Mouse (Mus musculus) c-Kit-positive CD71-negative TER-119-negative erythroid progenitor cells, embryonic 14.5 days (primary cell): ENCODE measurements around the gene Gm10645.

Experiments used
- DNase-seq: peaks from one replicate; pipeline ENCODE4 v3.0.0-alpha.2; 2013; ENCODE audit warnings: low read depth

The Gm10645 gene

GRCm38 (mm10) chr8:83169127-83169526 lies 3.2 kb upstream of the Gm10645 start:
- no peak for DNase-seq

DNA sequence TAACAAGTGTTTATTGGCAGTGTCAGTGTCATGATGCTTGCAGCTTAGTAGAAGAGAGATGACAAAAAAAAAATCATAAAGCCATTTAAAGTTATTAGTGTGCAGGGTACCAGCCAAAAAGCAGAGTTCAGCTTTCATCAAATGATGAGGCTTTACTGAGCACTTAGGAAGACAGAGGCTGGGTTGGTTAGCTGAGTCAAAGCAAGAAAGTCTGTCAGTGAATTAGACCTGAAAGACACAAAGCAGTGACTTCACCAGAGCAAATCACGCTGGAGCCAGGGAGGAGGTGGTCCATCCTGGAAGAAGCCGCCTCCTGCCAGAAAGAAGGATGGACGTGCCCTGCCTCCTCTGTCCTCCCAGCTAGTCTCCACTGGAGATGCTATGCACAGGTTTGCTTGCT lies 2.0 kb upstream of the Gm10645 start:
- no peak for DNase-seq

DNA sequence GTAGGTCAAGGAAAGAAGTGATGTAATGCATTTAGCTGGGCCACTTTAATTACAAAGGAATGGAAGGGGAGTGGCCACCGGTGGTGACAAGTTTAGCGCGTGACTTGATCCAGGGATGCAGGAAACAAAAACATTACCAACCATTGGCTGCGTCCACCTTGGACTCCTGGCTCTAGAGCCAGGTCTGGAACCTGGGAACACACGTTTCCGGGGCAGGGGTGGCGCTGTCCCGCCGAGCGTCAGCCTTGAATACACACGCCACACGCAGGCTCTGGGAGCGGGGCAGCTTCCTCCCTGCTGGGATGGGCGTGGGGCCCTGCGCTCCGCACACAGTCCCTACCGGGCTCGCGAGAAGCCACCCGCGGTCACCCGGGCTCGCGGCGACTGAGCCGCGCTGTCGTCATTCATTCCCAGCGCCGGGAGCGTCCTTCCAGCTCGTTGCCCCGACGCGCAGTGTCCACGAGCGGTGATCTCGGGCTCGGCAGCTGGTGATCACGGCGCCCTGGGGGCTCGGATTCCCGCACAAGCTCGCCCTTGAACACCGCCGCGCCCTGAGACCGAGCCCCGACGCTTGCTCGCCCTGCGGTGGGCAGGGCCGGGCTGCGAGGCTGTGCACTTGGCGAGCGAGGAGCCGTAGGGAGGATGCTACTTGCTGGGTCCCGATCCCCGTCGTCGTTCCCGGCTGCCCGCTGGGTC lies 587 bp downstream of the Gm10645 start, which contains the start of gene Tbc1d9:
Gene Tbc1d9, plus strand, starts transcription at position 118 of the 696 bp plus-strand sequence.
- DNase-seq: no peak

- no peak for DNase-seq
Observed at GRCm38 (mm10) chr8:83160613-83161012, 5.4 kb downstream of the Gm10645 start.

GRCm38 (mm10) chr8:83159615-83160014 lies 6.4 kb downstream of the Gm10645 start:
- DNase-seq: no peak

- no peak for DNase-seq
Observed at GRCm38 (mm10) chr8:83158971-83159370, 7.0 kb downstream of the Gm10645 start.

DNA sequence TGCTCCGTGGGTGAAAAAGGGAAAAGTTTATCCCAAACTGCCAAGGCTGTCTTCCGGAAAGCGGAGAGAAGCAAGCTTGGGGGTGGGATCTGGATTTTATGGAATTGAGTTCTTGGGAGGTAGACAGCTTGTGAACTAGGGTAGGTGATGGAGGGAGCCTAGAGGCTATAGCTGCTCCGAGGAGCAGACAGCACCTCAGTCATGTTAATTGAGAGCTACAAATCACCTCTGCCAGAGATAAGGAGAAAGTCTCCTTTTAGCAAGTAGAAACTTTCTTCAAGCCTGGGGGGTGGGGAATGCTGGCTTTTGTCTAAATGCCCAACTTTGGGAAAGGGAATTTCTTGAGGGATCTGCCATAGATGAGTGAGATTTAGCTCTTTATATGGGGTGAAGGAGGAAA lies 10.9 kb downstream of the Gm10645 start:
- DNase-seq: no peak

- DNase-seq: no peak
Observed at GRCm38 (mm10) chr8:83152470-83152869, 13.5 kb downstream of the Gm10645 start.

DNA sequence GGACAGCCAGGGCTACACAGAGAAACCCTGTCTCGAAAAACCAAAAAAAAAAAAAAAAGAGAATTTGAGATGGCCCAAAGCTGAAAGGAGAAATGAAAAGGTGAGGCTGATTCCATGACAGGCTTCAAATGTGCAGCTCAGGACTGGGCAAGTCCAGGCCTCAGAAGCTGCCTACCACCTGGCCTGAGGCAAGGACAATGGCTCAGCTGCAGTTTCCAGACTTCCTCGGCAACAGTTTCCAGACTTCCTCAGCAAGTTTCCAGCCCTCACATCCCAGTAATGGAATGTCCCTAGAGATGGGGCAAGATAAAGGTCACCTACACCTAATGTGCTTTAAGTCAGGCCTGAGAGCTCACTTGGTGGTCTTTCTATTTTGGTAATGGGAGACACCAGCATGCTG lies 13.9 kb downstream of the Gm10645 start:
- DNase-seq: no peak

GRCm38 (mm10) chr8:83149124-83149523 lies 16.8 kb downstream of the Gm10645 start:
- DNase-seq: no peak

- DNase-seq: no peak
Observed at GRCm38 (mm10) chr8:83145421-83145820, 20.5 kb downstream of the Gm10645 start.

DNA sequence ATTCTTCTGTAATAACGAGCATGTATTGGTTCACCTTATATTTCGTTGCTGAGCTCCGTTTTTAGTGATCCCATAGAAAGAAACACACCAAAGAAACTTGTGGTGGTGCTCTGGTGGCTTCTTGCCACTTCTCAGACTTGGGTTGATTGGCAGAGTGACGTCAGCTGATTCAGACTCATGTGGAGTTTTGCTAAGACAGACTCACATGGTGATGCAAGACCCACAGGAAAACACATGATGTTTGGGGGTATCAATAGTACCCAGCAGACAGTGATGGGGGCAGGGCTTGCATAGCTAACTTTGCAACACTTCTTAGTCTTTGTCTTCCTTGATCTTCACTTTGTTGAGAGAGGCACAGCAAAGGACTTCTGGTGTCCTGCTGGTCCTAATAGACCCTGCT lies 21.4 kb downstream of the Gm10645 start:
- no peak for DNase-seq

DNA sequence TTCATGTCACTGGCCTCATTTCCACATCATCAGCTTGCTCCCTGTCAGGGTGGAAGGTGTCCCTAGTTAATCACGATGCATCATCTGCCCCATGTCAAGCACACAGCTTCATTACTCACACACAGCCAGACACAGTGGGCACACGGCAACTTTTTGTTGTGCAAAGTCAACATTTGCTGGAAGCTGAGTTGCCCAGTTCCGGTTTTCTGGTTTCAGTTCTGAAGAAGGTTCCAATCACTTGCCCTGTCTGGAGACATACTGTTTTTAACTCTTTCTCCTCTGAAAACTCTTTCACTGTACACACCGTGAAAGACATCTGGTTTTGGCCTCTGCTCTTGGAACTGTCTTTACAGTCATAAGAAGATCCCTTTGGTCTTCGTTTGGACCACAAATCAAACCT lies 24.6 kb downstream of the Gm10645 start:
- no peak for DNase-seq

DNA sequence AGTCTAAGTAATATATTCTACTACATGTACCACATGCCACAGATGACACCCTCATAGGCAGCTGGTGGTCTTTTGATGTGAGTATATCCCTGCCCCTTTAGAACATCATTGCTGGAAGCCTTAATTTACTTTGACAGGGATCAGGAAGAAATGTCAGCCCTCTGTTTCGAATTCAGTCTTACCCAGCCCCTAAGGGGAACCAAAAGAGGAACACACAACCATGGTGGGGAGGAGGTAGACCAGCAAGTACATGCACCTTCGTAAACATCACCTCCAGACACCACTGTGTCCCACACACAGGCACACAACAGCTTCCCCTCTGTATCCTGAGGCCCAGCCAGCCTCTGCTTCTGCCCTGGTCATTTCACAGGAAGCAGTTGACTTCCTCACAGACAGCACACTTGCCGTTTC lies 25.3 kb downstream of the Gm10645 start:
- no peak for DNase-seq

DNA sequence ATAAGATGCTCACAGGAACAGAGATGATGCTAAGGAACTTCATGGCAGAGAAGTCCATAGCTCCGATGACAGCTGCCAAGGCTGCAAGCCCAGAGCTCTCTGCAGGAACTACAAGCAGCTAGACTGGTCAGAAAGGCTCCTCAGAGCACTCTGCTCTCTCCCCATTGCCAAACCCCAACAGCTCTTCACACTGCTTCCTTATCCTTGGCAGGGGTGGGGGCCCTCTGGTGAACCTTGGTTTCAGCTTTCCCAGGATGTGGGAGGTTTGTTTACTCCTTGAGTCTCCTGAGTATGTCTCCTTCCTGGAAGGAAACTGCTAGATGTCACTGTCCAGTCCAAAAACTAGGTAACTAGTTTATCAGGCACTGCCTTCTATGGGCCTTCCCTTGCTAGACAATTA lies 25.9 kb downstream of the Gm10645 start:
- no peak for DNase-seq

DNA sequence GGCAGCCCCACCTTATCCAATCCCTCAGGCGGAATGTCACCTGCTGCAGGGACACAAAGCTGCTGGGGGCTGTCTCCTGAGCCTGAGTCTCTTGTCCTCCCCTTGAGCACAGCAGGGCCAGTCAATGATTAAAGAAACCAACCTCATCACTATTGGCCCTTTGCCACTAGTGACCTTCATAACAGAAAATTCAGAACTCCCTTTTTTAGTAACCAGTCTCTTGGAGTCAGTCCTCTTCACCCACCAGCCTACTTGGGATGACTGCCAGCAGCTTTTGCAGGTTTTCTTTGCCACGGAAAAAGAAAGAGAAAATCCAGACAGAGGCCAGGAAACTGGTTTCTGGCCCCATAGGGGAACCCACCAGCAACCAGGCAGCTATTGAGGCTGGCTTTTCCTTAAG lies 30.9 kb downstream of the Gm10645 start:
- no peak for DNase-seq
